Mouse (Mus musculus) kidney, adult 8-10 months (tissue): Measurements from ENCODE around the gene Nuak1.

Experiments used
- DNase-seq, 2 experiments: peaks; one replicate each; pipeline ENCODE4 v3.0.0; 2022

The Nuak1 gene

DNA sequence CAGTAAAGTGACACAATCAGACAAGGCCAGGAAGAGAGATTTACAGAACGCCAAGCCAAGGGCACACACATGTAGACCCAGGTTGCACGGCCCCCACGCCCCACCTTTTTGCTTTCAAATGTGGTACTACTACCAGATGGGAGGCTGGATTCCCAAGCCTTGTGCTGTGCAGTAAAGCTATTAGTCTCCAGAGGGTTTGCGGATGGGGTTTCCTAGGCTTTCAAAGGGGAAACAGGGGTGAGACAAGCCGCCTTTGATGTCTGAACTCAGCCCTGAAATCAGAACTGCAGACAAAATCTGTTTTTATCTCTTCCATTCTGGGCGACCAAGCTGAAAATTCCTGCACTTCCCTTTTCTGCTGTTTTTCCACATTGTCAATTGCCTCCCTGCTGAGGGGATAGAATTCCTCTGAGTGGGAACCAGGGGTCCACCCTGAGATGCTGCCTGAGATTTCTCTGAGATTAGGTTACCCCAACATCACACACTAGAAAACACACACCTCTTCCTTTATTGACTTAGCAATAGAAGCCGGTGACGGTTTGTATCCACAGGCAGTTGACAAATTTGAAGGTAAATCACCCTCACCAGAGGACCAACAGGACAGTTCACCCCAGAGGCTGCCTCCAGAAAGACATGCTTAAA, 35.1 kb downstream of the Nuak1 start:
- no peak for DNase-seq

- DNase-seq = no peak
Measured at GRCm38 (mm10) chr10:84401907-84402371, 38.5 kb downstream of the Nuak1 start.

DNA sequence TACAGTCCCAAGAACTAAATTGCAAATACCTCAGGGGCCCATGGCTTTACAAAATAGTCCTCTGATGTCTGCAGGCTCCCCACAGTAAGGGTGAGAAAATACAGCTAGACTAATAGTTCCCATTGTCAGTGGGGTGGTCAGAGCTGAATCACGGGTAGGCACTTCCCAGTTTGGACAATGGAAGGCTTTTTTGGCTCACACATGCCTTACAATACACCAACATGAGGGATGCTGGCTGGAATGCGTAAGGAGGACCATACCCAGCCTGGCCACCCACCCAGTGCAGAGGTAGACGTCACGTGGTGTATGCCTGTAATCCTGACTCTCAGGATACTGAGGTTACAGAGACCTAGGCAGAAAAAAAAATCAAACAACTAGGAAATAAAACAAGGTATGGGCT, 39.2 kb downstream of the Nuak1 start:
- DNase-seq = no peak

- DNase-seq = no peak
Measured at GRCm38 (mm10) chr10:84400037-84400681, 40.2 kb downstream of the Nuak1 start.

DNA sequence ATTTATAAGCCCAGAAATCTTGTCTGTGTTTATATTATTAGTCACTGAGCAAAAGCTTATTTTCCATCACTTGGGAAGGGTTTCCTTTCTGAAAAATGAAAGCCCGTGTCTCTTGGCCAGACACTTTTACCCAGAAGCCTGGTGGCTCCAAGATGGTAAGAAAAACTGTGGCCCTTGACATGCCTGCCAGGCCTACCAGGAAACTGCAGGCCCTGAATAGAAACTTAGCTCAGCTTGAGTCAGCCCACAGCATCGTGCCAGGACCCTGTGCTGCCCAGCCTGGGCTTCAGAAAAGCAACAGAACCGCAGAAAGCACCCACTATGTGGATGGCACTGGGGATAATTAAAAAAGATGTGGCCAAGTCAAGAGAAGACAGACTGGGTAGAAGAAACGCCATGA, 43.1 kb downstream of the Nuak1 start:
- no peak for DNase-seq

DNA sequence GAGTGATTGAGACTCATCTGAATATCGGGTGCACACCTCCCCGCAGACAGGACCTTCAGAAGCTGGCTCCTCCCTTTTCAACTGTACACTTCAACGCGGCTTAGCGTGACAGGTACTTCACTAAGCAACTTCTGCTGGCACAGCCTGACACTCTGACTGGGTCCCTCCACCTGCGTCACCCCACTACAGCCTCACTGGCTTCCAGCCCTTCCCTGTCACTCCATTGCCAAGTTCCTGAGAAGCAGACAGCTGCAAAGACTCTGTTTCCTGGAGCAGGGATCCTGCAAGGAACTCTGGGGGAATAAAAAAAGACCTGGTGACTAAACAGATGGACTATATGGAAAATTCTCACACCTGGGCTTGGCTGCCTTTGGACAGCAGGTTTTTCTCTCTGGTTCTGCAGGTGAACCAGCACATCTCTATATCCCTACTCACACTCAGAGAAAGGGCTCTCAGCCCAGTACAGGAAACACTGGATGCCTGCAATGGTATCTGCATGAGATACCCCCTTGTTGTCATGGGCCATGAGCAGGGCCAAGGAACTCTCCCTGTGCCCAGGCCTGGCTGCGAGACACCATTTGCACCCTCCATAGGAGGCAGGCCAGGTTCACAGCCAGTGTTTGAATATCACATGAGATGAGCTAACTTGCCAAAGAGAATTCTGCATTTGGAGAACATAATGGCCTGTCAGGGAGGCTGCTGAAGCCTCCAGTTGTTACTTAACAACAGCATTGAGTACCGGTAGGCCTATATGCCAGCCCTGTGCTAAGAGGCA, 44.3 kb downstream of the Nuak1 start:
- peak in 1 of 2 experiments; percentile 46 for DNase-seq

- DNase-seq = peak in 1 of 2 experiments; percentile 37
Measured at GRCm38 (mm10) chr10:84395259-84395658, 45.1 kb downstream of the Nuak1 start.

- no peak for DNase-seq
Measured at GRCm38 (mm10) chr10:84393881-84394280, 46.5 kb downstream of the Nuak1 start.

DNA sequence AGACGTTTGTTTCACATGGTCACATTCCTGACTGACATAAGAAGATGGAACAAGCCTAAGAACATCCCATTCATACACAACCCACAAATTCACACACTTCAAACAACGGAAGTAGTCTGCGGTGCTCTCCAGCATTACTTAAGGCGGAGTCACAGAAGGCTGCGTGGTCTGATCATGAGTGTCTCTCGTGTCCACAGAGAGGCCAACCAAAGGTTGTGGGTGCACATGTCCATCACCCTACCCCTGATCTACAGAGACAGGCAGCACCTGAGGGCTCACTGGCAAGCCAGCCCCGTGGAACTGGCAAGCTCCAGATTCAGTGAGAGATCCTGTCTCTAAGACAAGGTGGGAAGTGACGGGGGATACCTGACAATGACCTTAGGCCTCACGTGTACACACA, 47.0 kb downstream of the Nuak1 start:
- no peak for DNase-seq

DNA sequence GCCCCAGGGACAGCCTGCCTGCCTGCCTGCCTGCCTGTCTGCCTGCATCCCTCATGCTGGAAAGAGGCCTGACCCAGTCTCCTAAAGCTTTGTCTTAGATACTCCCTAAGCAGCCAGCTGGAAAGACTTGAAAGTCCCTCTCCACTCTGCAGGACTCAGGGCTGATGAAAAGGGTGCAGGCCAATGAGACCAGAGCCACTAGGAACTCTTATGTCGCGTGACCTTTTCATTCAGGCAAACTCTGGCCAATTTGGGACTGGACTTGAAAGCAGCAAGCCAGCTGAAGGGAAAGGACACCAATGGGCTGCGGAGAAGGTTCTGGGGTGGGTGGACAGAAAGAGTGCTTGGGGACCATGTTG, 47.7 kb downstream of the Nuak1 start:
- DNase-seq = no peak

DNA sequence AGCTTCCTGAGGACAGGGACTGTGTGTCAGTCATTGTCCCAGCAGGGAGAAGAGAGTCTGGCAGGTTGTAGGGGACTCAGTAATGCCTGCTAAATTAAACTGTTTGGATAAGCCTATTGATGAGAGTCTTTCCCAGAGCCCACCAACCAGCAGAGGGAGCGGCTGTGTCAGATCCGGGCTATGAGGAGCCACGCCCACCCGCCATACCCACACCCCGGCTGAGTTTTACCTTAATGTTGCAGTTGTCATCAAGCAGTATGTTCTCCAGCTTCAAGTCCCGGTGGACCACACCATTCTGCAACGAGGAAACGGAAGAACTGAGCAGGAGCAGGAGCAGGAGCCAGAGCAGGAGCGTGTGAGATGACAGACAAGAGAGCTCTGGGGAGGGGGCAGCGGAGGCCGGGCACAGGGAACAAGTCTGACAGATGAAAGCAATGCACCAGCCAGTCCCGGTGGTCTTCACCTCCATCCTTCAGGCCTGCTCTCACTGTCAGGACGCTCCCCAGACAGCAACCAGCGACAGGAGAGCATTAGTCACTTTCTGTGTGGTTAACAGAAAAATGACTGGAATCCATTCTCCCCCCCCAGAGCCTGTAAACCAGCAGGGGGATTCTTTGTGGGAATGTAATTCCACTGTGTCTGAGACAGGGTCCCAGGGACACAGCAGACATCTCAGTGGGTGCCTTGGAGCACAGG, 48.2 kb downstream of the Nuak1 start:
- DNase-seq = no peak

GRCm38 (mm10) chr10:84389707-84390106, 50.7 kb downstream of the Nuak1 start:
- no peak for DNase-seq

DNA sequence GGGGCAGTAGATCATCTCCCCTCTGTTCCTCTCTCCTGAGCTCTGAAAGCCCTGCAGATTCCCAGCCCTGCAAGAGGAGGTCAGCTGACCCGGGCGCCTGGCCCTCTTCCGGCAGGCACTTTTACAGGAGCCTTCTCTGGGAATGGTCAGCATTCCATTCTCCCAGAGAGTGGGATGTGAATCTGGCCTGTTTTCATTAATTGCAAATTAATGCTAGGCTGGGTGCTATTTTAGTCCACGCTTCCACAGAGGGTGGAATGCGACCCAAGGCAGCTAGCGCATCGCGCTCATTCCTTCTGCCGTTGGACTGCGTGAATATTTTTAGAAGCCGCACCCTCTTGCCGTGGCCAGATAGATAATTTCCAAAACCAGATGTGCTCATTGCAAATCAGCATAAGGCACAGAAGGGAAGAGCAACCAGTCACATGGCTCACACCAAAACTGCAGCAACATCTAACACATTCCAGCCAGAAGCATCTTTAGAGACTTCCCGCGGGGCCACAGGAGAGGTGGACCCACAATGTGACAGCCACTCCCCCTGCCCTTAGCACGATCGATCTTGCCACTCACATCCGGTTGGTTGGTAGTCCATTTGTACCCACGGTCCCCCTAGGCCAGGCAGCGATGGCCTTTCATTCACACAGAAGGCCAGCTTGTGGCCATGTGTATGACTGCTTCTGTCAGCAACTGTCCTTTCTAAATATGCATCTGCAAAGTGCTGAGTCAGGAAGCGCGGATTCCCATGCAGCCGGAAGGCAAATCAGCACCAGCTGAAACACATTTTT, 51.8 kb downstream of the Nuak1 start:
- peak; percentile 28 to 35 for DNase-seq

DNA sequence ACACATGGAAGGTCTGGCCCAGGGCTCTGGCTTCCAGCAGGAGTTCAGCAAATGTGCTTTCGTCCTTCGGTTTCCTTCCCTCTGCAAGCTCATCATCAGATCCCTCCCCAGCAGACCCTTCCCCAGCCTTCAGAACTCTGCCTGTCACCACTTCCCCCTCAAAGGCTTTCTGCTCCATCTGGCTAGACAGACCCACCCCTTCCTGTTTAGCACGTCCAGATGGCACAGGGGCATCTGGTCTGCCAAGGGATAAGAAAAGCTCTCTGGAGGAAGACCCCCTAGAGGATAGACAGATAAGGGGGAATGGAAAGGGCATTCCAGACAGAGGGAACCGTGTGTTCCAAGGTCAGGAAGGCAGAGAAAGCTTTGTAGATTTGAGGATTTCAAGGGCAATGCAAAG, 53.1 kb downstream of the Nuak1 start:
- DNase-seq = no peak

- no peak for DNase-seq
Measured at GRCm38 (mm10) chr10:84386625-84387242, 53.7 kb downstream of the Nuak1 start.

GRCm38 (mm10) chr10:84386214-84386613, 54.2 kb downstream of the Nuak1 start:
- DNase-seq = no peak

DNA sequence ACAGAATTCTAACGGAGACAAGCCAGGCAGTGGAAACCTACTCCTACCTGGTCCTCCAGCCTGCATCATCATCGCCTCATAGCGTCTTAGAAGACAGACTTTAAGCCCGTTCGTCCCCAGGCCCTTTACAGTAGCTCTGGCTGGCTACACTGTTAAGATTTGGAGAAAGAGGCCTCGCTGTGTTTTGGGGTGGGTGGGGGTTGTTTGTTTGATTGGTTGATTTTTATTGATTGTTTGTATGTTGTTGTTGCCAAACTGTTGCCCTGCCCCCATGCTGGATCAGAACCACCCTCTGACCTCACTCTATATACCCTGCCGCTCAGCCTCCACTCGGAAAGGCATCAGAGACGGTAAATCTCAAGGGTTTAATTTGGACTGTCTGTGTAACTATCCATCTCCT, 55.6 kb downstream of the Nuak1 start:
- DNase-seq = no peak

DNA sequence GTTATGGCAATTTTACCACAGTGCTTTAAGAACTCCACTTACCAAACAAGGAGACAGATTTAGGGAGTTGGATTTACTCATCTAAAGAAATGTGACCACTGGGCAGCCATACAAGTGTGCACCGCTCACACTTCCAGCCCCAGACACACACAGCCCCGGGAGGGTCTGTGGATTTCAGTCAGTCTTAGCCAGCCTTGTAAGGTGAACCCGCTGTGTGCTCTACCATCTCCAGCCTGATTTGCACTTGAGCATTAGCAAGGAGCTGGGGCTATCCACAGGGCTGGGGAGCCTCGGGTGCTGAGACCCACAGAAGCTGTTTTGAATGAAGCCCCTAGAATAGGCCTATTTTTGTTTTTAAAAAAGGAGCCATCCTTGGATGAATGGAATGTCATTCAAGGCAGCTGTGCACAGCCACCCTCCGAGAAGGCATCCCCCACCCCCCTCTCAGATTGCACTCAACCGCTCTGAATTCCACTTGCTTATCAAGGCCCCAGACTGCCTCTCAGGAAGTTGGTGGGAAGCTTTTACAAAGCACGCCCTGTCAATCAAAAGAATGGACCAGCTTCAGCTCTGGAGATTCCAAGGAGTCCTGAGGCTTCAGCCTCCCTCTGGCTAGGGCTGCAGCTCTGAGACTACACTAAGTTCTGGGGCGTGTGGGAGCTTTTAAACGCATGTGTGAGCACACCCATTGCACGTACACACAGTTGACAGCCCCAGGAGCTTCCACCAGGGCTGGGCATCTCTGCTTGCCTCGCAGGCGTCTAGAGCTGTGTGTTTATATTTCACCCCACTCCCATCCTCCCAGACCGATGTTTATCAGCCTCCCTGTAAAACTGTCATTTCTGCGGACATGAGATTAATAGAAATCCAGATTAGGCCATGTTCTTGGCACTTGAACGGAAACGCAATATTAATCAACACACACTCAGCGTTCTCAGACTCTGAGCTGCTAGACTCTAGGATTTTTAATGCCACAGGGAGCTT, 57.2 kb downstream of the Nuak1 start:
- no peak for DNase-seq

DNA sequence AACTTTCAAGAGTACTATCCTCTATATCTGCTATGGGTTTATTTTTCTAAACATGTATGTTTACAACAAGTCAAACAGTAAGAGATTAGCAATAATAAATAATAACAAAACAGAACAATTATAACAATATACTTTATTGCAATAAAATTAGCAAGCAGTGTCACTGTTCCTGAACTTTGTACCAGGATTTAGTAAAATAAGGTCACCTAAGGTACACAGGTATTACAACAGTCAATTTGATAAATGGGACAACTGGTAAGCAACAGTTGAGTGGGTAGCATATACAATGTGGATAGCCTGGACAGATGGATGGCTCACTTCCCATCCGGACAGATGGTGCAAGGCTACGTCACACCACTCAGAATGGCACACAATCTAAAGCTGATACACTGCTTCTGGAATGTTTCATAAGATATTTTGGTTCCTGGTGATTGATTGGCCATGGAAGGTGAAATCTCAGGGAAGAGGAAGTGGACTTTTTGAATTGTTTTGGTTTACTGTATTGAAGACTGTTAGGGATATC, 59.1 kb downstream of the Nuak1 start:
- DNase-seq = no peak

DNA sequence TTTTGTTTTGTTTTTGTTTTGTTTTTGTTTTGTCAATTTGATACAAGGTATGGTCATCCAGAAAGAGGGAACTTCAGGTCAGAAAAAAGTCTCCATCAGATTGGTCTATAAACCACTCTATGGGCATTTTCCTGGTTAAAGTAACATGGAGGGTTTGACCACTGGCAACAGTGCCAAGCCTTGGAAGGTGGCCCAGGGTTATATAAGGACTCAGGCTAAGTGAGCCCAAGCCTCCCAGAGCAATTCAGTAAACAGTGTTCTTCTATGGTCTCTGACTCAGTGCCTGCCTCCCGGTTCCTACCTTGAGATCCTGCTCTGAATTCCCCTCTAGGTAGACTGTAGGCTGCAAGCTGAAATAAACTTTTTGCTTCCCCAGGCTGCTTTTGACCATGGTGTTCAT, 61.0 kb downstream of the Nuak1 start:
- DNase-seq = no peak

DNA sequence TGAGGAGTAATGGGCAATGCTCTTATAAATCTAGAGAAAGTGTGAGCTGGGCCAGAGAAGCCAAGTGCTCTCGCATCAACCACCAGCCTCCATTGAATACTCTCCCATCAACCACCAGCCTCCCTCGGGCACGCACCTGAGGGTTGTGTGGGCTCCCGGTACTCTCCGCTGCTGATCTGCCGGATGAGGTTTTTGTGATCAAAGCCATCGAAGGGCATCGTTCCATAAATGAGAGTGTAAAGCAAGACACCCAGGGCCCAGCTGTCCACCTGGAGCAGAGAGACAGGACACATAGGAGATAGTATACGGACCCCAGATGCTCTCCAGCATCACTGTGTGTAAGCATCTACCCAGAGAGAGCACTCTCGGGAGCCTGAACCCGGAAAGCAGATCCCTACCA, 62.4 kb downstream of the Nuak1 start:
- DNase-seq = no peak
